Mouse (Mus musculus) heart, adult 2 months (tissue): ENCODE measurements around the gene Pkp3.

Experiments used
- EP300 ChIP-seq: fragments of 200-500 bp; IDR thresholded peaks from 2 replicates; pipeline ENCODE4 v1.6.1; 2011; ENCODE audit warnings: low read depth, low read length, control low read depth; ENCODE audit not compliant: insufficient read depth
- POLR2A ChIP-seq: fragments of 200-500 bp; IDR thresholded peaks from 2 replicates; pipeline ENCODE4 v1.6.1; 2011; ENCODE audit warnings: mild to moderate bottlenecking, low read depth, low read length, control low read depth; ENCODE audit not compliant: insufficient read depth

- TF ChIP-seq POLR2A: no peak
- TF ChIP-seq EP300: no peak
Measured at GRCm38 (mm10) chr7:141028831-141029230, 49.2 kb upstream of the Pkp3 start, which contains the start of gene Gm17387.
